Mouse (Mus musculus) bone marrow macrophage, adult 2 months (primary cell): ENCODE data around the gene Zbtb4.

Experiments
- CTCF ChIP-seq: IDR thresholded peaks from 2 replicates; pipeline ENCODE4 v1.5.1; 2012; ENCODE audit warnings: low read depth, mild to moderate bottlenecking, low read length, moderate library complexity
- POLR2A ChIP-seq: IDR thresholded peaks from 2 replicates; pipeline ENCODE4 v1.6.1; 2012; ENCODE audit warnings: mild to moderate bottlenecking, low read depth, low read length, borderline replicate concordance

DNA sequence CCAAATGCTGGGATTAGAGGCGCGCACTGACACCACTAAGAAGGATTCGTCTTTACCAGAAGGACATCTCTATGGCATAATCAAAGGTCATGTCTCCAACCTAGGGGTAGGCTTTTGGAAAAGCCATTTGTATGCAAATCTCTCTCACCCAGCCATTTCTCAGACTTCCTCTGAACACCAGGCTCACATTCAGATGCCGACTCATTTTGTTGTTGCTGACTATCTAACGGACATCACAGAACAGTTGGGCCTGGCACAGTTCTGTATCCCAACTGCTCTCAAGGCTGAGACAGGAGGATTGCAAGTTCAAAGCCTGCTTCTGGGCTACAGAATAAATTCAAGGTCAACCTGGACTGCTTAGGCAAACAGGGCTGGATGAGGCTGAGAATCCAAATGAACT is 21.6 kb downstream of the Zbtb4 start:
- TF ChIP-seq CTCF (no peak), POLR2A (no peak)
